Mouse (Mus musculus): ENCODE measurements around the gene Mark3. TPM values are rescaled to one million over a fixed set of nuclear protein-coding genes. Genes with fewer than 3 reads are reported as not detected.

Mark3 gene
- total and polyA plus RNA-seq, 3 experiments: 34.3 to 51.2 (median 40.2) TPM

DNA sequence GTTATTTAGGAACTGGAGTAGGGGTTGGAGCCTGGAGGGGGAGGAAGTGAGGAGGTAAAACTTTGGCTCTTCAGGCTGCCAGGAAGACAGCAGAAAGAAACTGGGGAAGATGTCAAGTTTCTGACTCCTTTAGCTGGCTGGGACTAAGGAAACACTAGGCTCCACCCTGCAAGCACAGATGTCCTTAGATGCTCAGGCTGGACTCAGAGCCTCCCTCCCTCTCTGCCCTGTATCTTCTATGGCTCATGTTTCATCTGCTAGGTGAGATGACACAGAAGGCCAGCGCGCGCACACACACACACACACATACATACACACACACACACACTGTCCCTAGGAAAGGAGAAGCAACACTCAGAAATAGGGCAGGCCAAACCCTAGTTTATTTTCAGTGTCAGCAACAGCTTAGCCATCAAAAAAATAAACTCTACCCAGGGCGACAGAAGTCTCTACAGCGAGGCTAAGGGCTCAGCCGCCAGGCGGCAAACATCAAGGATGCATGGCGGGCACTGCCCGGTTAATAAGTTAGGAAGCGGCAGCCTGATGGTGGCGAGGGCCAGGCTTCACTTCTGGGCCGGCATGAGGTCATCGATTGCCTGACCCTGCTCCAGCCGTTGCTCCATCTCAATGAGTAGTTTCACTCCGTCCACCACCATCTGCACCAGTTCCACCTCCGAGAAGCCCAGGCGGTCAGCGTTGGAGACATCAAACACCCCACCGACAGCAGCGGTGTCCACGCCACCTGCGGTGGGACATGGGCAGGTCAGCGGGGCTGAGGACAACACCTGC lies 94.9 kb downstream of the Mark3 start:
- peak overlapping the region; percentile 60 for H3K27ac ChIP-seq (ENCODE audit: insufficient read depth, low read depth)

DNA sequence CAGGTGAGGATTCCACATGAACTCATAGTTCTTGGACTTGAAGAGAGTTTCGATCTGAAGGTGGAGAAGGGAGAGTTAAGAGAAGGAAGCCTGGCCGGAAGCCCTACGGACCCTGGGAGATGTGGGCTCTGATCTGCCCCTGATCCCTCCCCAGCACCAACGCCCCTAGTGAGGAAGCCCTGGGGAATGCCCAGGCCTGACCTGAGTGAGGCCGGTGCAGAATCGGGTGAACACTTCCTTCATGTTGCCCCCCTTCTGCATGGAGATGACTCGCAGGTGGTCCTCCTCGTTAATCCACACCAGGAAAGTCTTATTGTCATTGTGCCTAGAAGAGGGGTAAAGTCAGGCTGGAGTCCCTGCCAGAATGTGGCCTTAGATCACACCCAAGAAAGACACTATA lies 95.6 kb downstream of the Mark3 start:
- Histone ChIP-seq H3K79me2 (replicated peaks; ENCODE audit: control insufficient read depth, extremely low read depth, insufficient read depth, poor library complexity, severe bottlenecking) (no peaks in the 10 kb centered on the region), H3K9ac (ENCODE audit: insufficient read depth, low read depth) (no peak overlapping the region), H3K27ac (ENCODE audit: insufficient read depth, low read depth) (no peak overlapping the region), H3K36me3 (replicated peaks in 1 of 2; ENCODE audit: control insufficient read depth in 1 of 2, insufficient read depth in 1 of 2, low read length in 1 of 2) (peaks cover 0 to 7% of the 10 kb centered on the region in 2 experiments), H3K27me3 (replicated peaks) (no peaks in the 10 kb centered on the region), H3K4me2 (ENCODE audit: insufficient read depth, low read depth, poor library complexity, severe bottlenecking) (no peak overlapping the region), H3K9me3 (replicated peaks; ENCODE audit: low read length) (peaks cover 11% of the 10 kb centered on the region), H3K4me1 (ENCODE audit: control insufficient read depth in 1 of 2, insufficient read depth in 2 of 2) (peaks cover 8 to 38% of the 10 kb centered on the region in 2 experiments), H3K4me3 (replicated peaks in 1 of 3; ENCODE audit: low read depth in 2 of 3, low read length in 2 of 3, poor library complexity in 1 of 3) (no peak overlapping the region)
- dilution Hi-C loops (cut with MboI; ENCODE audit: extremely low pct_ligation_motif_present, extremely low pct_unique_long_range_greater_than_20kb, low sequenced_read_pairs) (no loop called here), in situ Hi-C loops (cut with MboI; ENCODE audit: low pct_ligation_motif_present, low pct_unique_long_range_greater_than_20kb, low sequenced_read_pairs) (no loop called here)
- TF ChIP-seq UBTF (IDR thresholded peaks at IDR 0.05; ENCODE audit: low read depth, low read length): no peak
- no peak for TF ChIP-seq ZKSCAN1 (IDR thresholded peaks at IDR 0.05; ENCODE audit: borderline replicate concordance, low read depth, low read length)
- DNase-seq (ENCODE audit: extremely low read depth): no peak

More for the DNA sequence above, 94.9 kb downstream of the Mark3 start:
- Histone ChIP-seq H3K9ac (ENCODE audit: insufficient read depth, low read depth) (peak overlapping the region; percentile 8), H3K36me3 (replicated peaks in 1 of 2; ENCODE audit: control insufficient read depth in 1 of 2, insufficient read depth in 1 of 2, low read length in 1 of 2) (peaks cover 0 to 11% of the 10 kb centered on the region in 2 experiments), H3K4me2 (ENCODE audit: insufficient read depth, low read depth, poor library complexity, severe bottlenecking) (peak overlapping the region; percentile 52), H3K27me3 (replicated peaks) (no peaks in the 10 kb centered on the region), H3K4me1 (ENCODE audit: control insufficient read depth in 1 of 2, insufficient read depth in 2 of 2) (peaks cover 8 to 32% of the 10 kb centered on the region in 2 experiments), H3K4me3 (replicated peaks in 1 of 3; ENCODE audit: low read depth in 2 of 3, low read length in 2 of 3, poor library complexity in 1 of 3) (no peak overlapping the region), H3K79me2 (replicated peaks; ENCODE audit: control insufficient read depth, extremely low read depth, insufficient read depth, poor library complexity, severe bottlenecking) (no peaks in the 10 kb centered on the region), H3K9me3 (replicated peaks; ENCODE audit: low read length) (peaks cover 11% of the 10 kb centered on the region)
- dilution Hi-C loops (cut with MboI; ENCODE audit: extremely low pct_ligation_motif_present, extremely low pct_unique_long_range_greater_than_20kb, low sequenced_read_pairs): no loop called here
- DNase-seq (ENCODE audit: extremely low read depth): peak; percentile 51
- no peak for TF ChIP-seq CTCF (conservative IDR thresholded peaks at IDR 0.05 in 1 of 2, IDR thresholded peaks at IDR 0.05 in 1 of 2; ENCODE audit: low read depth in 2 of 2, low read length in 2 of 2)
- no peak for TF ChIP-seq PAX5 (IDR thresholded peaks at IDR 0.05; ENCODE audit: low read length)
- TF ChIP-seq TBP (conservative IDR thresholded peaks at IDR 0.05; ENCODE audit: low read depth, low read length): 0 out of 2 replicates have a peak, but pooled peaks have one; percentile 25
- TF ChIP-seq NRF1 (IDR thresholded peaks at IDR 0.05; ENCODE audit: low read depth, low read length): no peak
- TF ChIP-seq MAFK (IDR thresholded peaks at IDR 0.05; ENCODE audit: insufficient replicate concordance, low read length): no peak
- TF ChIP-seq HCFC1 (IDR thresholded peaks at IDR 0.05; ENCODE audit: low read depth, low read length): no peak
- in situ Hi-C loops (cut with MboI; ENCODE audit: low pct_ligation_motif_present, low pct_unique_long_range_greater_than_20kb, low sequenced_read_pairs): no loop called here

DNA sequence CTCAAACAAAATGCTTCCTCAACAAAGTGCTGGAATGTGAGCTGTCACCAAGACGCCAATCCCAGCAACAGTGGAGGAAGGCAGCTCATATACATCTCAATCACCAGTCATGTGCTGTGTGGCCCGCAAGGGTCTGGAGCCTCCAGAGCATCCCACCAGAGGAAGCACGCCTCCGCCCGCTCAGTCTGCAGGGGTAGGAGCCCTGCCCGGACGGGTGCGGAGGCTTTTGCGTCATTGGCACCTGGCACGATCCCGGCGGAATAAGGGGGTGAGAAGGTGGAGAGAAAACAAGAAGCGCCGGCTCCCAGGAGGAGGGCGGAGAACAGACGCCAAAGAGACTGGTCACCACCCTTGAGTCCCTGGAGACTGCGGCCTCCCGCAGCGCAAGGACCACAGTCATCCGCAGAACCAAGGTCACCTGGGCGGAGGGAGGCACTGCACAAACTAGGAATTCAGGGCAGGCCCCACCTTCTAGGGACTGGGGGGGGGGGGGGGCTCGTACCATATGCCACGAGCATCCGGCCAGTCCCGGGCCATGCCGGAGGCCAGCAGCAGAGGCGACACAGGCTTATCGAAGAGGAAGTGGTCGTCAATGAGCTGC lies 96.1 kb downstream of the Mark3 start:
- dilution Hi-C loops (cut with MboI; ENCODE audit: extremely low pct_ligation_motif_present, extremely low pct_unique_long_range_greater_than_20kb, low sequenced_read_pairs): no loop called here
- no peak for DNase-seq (ENCODE audit: extremely low read depth)
- in situ Hi-C loops (cut with MboI; ENCODE audit: low pct_ligation_motif_present, low pct_unique_long_range_greater_than_20kb, low sequenced_read_pairs): no loop called here
- peaks cover 11% of the 10 kb centered on the region for H3K9me3 ChIP-seq (replicated peaks; ENCODE audit: low read length)
- no peak overlapping the region for H3K9ac ChIP-seq (ENCODE audit: insufficient read depth, low read depth)
- no peak for TF ChIP-seq TBP (conservative IDR thresholded peaks at IDR 0.05; ENCODE audit: low read depth, low read length)
- H3K27ac ChIP-seq (ENCODE audit: insufficient read depth, low read depth): no peak overlapping the region
- H3K27me3 ChIP-seq (replicated peaks): no peaks in the 10 kb centered on the region
- no peak overlapping the region for H3K4me2 ChIP-seq (ENCODE audit: insufficient read depth, low read depth, poor library complexity, severe bottlenecking)
- H3K36me3 ChIP-seq (replicated peaks in 1 of 2; ENCODE audit: control insufficient read depth in 1 of 2, insufficient read depth in 1 of 2, low read length in 1 of 2): peaks cover 0 to 2% of the 10 kb centered on the region in 2 experiments
- no peak overlapping the region for H3K4me3 ChIP-seq (replicated peaks in 1 of 3; ENCODE audit: low read depth in 2 of 3, low read length in 2 of 3, poor library complexity in 1 of 3)
- H3K4me1 ChIP-seq (ENCODE audit: control insufficient read depth in 1 of 2, insufficient read depth in 2 of 2): peaks cover 11 to 43% of the 10 kb centered on the region in 2 experiments
- no peaks in the 10 kb centered on the region for H3K79me2 ChIP-seq (replicated peaks; ENCODE audit: control insufficient read depth, extremely low read depth, insufficient read depth, poor library complexity, severe bottlenecking)
